Mouse (Mus musculus) urinary bladder, postnatal 4 days (tissue): ENCODE measurements around the gene Clec9a.

Experiments used
- DNase-seq, 2 experiments: peaks; one replicate each; pipeline ENCODE4 v3.0.0; 2021 to 2022; ENCODE audit warnings: low spot score in 2 of 2

Clec9a gene

DNA sequence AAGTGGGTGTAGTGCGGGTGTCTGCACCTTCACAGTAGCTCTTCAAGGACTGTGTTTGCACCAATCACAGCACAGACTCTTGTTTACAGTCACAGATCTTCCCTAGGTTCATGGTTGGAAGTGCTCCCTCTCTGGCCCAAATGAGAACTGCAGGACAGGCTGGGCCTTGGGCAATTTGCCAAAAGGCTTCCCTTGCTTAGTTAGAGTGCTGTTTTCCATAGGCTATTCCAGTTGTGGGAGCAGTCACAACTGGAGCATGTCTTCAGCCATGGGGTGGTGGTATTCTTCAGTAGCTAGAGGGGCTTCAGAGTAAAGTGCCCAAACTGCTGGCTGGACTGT is 15.0 kb downstream of the Clec9a start:
- DNase-seq = peak; percentile 60 to 78

DNA sequence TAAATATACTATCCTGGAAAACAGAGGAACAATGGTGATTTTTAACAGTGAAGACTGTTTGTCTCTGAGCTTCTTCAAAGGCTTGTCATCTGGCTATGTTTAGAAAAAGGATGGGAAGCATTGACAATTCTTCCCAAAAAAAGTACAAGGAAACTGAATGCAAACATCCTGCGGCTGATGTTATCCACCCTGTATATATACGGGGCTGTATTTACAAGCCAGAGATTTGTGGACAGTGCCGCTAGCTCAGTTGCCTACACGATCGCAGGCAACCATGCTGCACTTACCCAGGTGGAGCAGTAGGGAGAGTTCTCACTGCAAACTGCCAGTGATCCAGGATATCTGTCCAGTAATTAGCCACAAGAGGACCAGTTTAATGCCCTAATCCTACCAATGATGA is 16.6 kb downstream of the Clec9a start:
- DNase-seq = no peak

GRCm38 (mm10) chr6:129425812-129426211 is 17.1 kb downstream of the Clec9a start:
- DNase-seq = no peak

DNA sequence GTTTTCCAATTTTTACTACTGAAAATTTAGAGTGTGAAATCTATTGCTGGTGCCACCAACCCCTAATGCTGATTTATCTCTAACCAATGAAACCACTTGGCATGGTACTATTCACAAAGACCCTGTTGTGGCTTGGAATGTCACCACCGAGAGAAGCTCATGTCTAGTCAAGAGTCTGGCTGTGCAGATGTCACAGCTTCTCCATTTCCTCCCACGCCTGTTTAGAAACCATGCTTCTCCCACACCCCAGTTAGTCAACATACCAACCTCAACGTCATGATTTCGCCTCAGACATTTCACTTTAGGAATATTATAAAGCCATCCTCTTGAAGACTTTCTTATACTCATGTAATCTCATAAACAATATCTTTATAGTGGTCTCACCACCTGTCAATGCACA is 18.6 kb downstream of the Clec9a start:
- no peak for DNase-seq

DNA sequence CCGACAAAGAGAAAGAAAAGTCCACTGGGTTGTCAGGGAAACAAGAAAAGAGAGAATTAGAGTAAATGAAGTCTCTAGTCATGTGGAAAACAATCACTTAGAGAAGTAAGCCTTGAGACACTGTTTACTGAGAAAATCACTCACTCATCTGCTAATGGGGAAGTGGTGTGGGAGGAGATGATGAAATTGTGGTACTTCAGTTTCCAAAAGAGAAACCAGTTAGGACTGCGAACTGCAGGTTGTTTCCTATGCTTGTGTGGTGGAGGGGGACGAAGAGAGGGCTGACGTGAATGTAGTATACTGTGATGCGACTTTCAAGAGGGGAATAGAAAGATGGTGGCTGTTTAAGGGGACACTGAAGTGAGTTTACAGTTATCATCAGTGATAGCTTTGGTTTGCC is 25.6 kb downstream of the Clec9a start:
- DNase-seq = no peak

DNA sequence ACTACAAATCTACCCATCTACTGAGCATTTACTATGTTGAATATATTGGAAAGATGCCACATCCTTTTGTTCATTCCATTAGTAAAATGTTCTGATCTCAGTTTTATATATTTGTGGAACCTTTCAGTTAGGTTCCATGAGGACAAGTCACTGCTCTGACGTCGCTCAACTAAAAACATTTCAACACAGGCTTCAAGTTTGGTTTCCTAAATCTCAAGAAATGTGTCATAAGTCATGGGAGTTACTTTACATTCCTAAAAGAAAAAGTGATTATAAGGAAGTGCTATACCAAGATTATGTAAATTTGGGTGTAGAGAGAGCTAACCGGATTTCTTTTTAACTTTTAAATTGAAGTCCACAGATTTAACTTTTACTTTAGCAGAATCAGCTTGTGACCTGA is 27.4 kb downstream of the Clec9a start:
- no peak for DNase-seq

DNA sequence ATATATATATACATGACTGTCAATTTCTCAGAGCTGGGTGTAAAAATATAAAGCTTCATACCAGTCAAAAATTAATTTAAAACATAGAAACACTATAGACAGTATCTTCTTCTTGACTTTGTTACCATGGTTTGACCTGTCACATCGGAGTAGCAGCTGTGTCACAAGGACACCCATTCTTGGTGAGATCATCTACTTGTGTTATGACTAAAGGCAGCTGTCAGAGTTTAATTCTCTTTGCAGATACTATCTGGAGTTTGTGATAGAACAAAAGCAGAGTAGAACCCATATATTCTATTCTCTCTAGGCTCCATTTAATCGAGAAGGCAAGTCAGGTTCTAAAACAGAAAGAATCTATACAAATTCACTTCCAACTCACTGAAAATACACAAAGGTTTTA is 29.4 kb downstream of the Clec9a start:
- DNase-seq = no peak

DNA sequence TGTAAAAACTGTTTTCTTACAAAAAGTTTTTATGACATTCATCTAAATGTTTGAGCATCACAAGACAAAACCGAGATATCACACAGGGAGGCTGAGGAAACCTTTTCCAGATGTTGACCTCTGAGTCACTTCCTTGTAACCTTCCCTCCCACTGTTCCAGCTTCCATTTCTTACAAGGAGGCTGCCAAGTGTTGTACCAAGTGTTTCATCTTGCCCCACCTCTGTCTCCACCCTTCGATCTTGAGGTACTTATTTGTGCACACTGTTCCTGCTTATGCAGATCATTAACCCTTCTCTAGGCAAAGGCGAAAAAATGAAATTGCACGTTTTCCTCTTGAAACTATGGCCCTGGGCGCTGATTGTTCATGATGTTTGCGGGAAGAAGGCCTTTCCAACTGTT is 41.1 kb downstream of the Clec9a start:
- DNase-seq = no peak

DNA sequence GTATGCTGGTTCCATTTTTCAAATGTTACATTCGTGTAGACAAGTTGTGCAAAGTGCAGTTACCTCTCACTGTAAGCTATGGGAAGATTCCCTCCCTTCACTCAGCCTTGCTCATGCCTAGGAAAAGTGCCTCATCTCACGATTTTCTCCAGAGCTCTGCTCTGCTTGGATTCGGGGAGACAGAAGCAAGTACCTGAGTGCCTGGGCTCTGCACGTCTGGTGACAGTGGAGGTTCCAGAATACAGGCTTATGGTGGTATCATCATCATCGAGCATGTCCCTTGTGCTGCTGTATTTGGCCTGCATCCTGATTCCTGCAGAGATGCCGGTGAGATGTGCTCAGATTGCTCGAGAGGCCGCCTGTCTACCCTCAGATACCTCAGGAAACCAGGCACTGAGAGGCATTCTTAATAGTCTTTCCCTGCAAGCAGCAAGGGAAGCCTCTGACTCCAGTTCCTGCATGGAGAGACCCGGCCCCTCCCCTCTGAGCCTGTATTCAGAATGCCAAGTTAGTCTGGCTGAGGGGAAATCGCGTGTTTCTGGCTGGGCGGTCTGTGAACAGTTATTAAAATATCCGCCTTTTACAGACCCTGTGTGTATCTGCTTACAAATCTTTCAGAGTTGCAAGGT is 42.9 kb downstream of the Clec9a start, which contains the start of gene Clec1a:
Gene Clec1a (minus strand): TSS at position 590 of the 629 bp plus-strand sequence.
- no peak for DNase-seq

- DNase-seq = no peak
Observed at GRCm38 (mm10) chr6:129471386-129471785, 62.7 kb downstream of the Clec9a start.

DNA sequence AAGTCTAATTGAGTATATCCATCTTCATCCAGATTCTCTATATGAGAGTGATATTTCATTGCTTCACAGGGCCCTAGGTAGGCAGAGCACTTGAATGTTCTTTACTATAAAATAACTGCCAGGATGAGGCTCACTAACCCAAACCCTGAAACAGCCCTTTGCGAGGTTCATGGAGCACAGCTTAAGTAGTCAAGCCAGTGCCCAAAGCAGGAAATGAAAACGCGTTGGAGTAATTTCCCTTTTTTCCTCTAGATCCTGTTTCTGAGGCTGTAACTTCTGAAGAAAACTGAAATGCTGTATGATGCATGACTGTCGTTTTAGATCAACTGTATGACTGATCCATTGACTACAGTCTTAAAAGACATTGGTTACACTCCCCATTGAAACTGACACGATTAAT is 64.0 kb downstream of the Clec9a start:
- no peak for DNase-seq
